Mouse (Mus musculus) testis, adult 2 months (tissue): ENCODE data around the gene Skp1a. TPM values are rescaled to one million over a fixed set of nuclear protein-coding genes. Genes with fewer than 3 reads are reported as not detected.

Experiments
- H3K27ac ChIP-seq: fragments of 200-500 bp; 2 replicates; pipeline ENCODE4 v1.5.1; 2012; ENCODE audit warnings: low read depth, low read length; ENCODE audit not compliant: control insufficient read depth, insufficient read depth
- H3K27me3 ChIP-seq: fragments of 200-500 bp; 2 replicates; pipeline ENCODE4 v1.6.1; 2012; ENCODE audit warnings: mild to moderate bottlenecking, low read length, moderate library complexity; ENCODE audit not compliant: control insufficient read depth, insufficient read depth
- H3K36me3 ChIP-seq: fragments of 200-500 bp; 2 replicates; pipeline ENCODE4 v1.6.1; 2012; ENCODE audit warnings: mild to moderate bottlenecking, low read length; ENCODE audit not compliant: control insufficient read depth, insufficient read depth
- H3K4me1 ChIP-seq: fragments of 200-500 bp; 2 replicates; pipeline ENCODE4 v1.6.1; 2012; ENCODE audit warnings: low read length; ENCODE audit not compliant: control insufficient read depth, insufficient read depth
- H3K4me3 ChIP-seq: fragments of 200-500 bp; 2 replicates; pipeline ENCODE4 v1.5.1; 2012; ENCODE audit warnings: low read depth, mild to moderate bottlenecking, low read length, moderate library complexity, mixed read lengths; ENCODE audit not compliant: control insufficient read depth
- CTCF ChIP-seq: fragments of 200-500 bp; IDR thresholded peaks from 2 replicates; pipeline ENCODE4 v1.5.1; 2012; ENCODE audit warnings: low read depth, mild to moderate bottlenecking, inconsistent platforms, low read length, moderate library complexity; ENCODE audit not compliant: control insufficient read depth, insufficient read depth, insufficient replicate concordance
- POLR2A ChIP-seq: fragments of 200-500 bp; IDR thresholded peaks from 2 replicates; pipeline ENCODE4 v1.6.1; 2012; ENCODE audit warnings: low read depth, mild to moderate bottlenecking, inconsistent platforms, low read length, moderate library complexity; ENCODE audit not compliant: control insufficient read depth
- polyA plus RNA-seq: library from polyadenylated mRNA; depleted of rRNA; stranded (reverse); fragments of >200 nt; gene quantifications from 2 replicates; pipeline ENCODE4 v1.2.3, GENCODE M21; 2012

Skp1a gene
- polyA plus RNA-seq, 1 experiment = 95.9 TPM

DNA sequence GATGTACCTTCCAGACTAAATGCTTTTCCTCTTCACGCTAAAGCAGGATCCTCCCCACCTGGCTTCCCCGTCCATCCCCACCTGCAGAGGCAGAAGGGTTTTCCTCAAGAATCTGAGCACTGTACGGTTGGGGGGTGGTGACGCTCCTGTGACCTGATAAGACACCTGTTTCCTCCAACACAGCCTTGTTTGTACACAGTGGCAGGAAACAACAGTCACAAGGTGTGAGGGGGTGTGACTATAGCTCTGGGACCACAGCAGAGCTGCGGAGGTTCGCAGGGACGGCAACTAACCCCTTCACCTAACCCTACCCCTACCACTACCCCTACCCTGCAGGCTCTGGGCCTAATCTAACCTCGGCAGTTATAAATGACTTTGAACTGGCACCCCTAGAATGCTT is 43.6 kb downstream of the Skp1a start:
- no peaks in the 10 kb centered on the region for H3K27me3 ChIP-seq
- H3K27ac ChIP-seq = peak overlapping the region; percentile 42
- TF ChIP-seq POLR2A = no peak
- no peak for TF ChIP-seq CTCF
- H3K36me3 ChIP-seq = no peaks in the 10 kb centered on the region; the same call in 1 of the 2 replicates
- peaks cover 10% of the 10 kb centered on the region for H3K4me1 ChIP-seq
- H3K4me3 ChIP-seq = no peak overlapping the region

DNA sequence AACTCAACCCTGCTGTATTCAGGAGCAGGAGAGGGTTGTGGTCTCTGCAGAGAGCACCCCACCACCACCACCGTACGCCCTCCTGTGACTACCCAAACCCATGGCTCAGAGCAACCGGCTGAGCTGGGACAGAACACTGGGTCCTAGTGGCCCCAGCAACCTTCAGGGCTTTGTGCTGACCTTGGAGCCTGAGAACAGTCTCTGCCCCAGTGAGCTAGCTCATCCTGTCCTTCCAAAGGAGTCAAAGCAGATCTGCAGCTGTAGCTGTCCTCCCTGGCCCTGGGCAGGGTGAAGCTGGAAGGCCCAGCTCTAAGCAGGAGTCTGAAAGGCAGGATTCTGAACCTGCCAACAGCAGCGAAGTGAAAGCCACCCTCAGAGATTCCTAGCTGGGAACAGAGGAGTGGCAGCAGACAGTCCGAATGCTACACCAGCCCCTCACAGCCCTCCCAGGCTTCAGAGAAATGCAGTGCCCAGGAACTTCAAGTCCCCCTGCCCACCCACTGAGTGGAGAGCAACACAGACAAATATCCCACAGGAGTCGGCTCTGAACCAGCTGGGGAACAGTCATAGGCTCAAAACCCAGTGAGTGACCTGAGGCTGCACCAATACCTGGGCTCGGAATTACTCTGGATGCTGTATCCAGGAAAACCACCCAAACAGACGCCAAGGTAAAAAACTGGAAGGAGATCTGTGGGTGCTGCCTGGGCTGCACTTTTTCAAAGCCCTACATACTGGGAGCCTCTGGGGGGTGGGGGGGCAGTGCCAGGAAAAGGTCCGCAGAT is 44.2 kb downstream of the Skp1a start:
- Histone ChIP-seq H3K27me3 (no peaks in the 10 kb centered on the region), H3K36me3 (no peaks in the 10 kb centered on the region; the same call in 1 of the 2 replicates), H3K4me3 (no peak overlapping the region), H3K27ac (peak overlapping the region; percentile 69), H3K4me1 (peaks cover 10% of the 10 kb centered on the region)
- TF ChIP-seq POLR2A = 0 out of 2 replicates have a peak, but pooled peaks have one; percentile 23
- TF ChIP-seq CTCF = no peak

DNA sequence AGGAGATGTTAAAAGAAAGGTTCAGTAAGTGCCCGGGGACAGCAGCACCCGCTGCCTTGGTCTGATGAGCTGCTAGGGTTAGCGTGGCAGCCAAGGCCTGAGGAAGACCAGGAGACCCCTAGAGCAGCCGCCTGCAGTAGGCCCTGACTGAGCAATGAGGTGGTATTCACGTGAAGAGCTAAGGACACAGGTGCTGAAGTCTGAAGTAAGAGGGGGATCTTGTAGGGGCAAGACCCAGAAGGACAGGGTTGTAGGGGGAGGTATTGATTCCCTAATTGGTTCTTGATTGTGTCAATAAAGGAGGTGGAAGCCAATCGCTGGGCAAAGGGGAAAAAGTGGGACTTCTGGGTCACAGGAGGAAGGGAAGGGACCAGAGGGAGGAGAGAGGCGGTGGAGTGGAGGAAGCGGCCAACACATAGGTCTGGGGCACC is 45.2 kb downstream of the Skp1a start:
- H3K4me3 ChIP-seq = no peak overlapping the region
- no peaks in the 10 kb centered on the region; the same call in 1 of the 2 replicates for H3K36me3 ChIP-seq

DNA sequence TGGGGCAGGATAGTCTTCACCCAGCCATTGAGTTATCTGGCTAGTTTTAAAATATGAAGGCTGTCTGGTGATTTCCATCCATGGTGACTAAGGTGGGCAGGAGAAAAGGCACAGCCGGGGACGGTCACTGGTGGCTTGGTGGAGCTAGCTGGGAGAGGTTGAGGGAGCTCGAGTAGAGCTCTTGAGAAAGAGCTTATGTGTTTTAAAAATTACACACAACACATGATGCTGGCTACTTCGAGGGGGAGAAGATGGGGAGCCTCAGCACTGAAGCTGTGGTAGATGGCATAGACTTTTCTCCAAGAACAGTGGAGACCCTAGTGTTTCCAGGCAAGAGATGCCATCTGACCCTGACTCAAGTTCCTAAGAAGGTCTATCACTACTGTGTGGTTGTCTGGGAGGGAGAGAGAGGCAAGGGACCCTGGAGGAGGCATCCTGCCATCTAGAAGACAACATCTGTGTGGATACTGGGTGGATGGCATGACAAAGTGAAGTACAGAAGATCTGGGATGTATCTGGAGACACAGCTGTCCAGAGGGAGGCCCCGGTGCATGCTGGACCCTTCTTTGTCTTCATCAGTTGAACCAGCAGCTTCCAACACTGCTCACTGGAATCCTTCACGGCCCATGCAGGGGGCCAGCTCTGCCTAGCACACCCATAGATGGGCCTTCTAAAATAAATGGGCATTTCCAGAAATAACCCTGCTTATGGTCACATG is 45.8 kb downstream of the Skp1a start:
- no peak overlapping the region for H3K4me3 ChIP-seq
- H3K27me3 ChIP-seq = no peaks in the 10 kb centered on the region
- no peaks in the 10 kb centered on the region; the same call in 1 of the 2 replicates for H3K36me3 ChIP-seq
- no peak overlapping the region for H3K27ac ChIP-seq
- no peak for TF ChIP-seq CTCF
- no peak for TF ChIP-seq POLR2A
- peaks cover 16% of the 10 kb centered on the region for H3K4me1 ChIP-seq

More for the DNA sequence above, 45.2 kb downstream of the Skp1a start:
- Histone ChIP-seq H3K4me1 (peaks cover 11% of the 10 kb centered on the region), H3K27ac (no peak overlapping the region), H3K27me3 (no peaks in the 10 kb centered on the region)
- TF ChIP-seq CTCF (no peak), POLR2A (no peak)

DNA sequence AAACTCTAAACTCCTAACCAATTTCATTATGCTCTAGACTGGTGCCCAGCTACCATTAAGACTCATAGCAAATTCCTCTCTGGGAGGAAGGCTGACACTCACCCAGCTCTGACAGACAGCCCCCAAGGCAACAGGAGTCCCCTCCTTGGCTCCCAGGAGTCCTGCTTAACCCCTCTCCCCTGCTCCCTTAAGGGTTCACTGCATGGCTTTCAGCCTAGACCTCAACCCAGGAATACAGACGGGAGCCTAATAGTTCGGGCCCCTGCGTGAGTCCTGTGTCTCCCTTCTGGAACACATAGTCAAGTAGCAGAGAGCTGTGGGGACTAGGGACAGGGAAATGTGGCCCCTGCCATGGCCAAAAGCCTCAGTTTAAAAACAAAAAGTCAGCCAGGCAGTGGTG is 46.4 kb downstream of the Skp1a start:
- Histone ChIP-seq H3K27ac (no peak overlapping the region), H3K27me3 (no peaks in the 10 kb centered on the region), H3K4me1 (peaks cover 16% of the 10 kb centered on the region), H3K36me3 (no peaks in the 10 kb centered on the region; the same call in 1 of the 2 replicates), H3K4me3 (no peak overlapping the region)
- no peak for TF ChIP-seq CTCF
- no peak for TF ChIP-seq POLR2A

DNA sequence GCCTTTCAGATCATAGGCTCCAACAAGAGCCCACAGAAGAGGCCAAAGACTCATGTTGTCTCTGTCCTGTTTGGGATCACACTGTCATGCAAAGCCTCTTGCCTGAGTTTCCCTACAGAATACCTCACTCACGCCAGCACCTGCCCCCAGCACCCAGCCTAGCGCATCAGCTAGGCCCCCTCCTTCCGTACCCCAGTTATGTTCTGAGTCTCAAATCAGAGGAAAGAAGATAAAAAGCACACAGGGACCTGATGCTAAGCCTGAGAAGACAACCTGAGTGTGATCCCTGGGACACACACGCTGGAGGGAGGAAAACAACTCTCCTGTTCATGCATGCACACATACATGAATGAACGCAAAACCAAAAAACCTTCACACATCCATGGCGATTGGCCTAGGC is 47.2 kb downstream of the Skp1a start:
- Histone ChIP-seq H3K36me3 (no peaks in the 10 kb centered on the region; the same call in 1 of the 2 replicates), H3K4me1 (peaks cover 22% of the 10 kb centered on the region), H3K27me3 (no peaks in the 10 kb centered on the region), H3K27ac (no peak overlapping the region), H3K4me3 (no peak overlapping the region)
- TF ChIP-seq POLR2A = no peak
- TF ChIP-seq CTCF = no peak

DNA sequence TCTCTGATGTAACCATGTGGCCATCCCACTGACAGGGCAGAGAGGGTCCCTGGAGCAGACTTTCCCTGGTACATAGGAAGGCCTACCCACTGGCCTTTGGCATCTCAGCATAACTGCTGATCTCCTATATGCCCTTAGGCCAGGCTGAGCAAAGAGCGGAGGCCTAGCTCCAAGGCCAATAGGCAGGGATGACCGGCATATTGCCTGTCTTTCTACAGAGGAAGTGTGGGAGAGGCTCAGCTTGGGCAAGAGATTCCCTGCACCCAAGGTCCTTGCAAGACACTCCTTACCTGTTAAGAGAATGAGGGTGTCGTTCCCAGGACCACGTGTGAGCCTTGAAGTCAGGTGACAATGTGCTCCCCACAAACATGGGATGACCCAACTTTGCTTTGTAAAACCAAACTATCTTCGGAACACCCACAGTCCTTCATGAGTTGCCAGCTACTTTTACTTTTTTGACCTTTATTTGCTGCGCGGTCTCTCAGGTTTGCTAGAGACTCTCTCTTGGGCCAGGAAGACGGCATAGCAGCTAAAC is 47.9 kb downstream of the Skp1a start:
- Histone ChIP-seq H3K4me1 (peaks cover 28% of the 10 kb centered on the region), H3K4me3 (no peak overlapping the region), H3K36me3 (no peaks in the 10 kb centered on the region; the same call in 1 of the 2 replicates), H3K27ac (no peak overlapping the region), H3K27me3 (no peaks in the 10 kb centered on the region)
- TF ChIP-seq CTCF (no peak), POLR2A (no peak)
